Mouse (Mus musculus) embryonic facial prominence, embryonic 11.5 days (tissue): Measurements from ENCODE around the gene Dusp7. TPM values are rescaled to one million over a fixed set of nuclear protein-coding genes. Genes with fewer than 3 reads are reported as not detected.

ENCODE experiments used
- ATAC-seq: fragments of 200-750 bp; cut with Nextera tagmentation; replicated peaks from 2 replicates; pipeline ENCODE4 v1.8.0; 2017; ENCODE audit warnings: low read depth; ENCODE audit not compliant: insufficient number of reproducible peaks, low FRiP score, low TSS enrichment
- DNase-seq: peaks from one replicate; pipeline ENCODE4 v3.0.0-alpha.2; 2015; ENCODE audit warnings: low spot score
- H3K27ac ChIP-seq: fragments of 300-500 bp; sonication (generic); replicated peaks from 2 replicates; pipeline ENCODE4 v1.5.1; 2014; ENCODE audit warnings: mild to moderate bottlenecking, low read depth, low read length, control low read depth
- H3K27me3 ChIP-seq: fragments of 300-500 bp; sonication (generic); 2 replicates; pipeline ENCODE4 v1.6.1; 2014; ENCODE audit warnings: mild to moderate bottlenecking, low read length, moderate library complexity, mixed read lengths; ENCODE audit not compliant: control insufficient read depth, insufficient read depth
- H3K36me3 ChIP-seq: fragments of 300-500 bp; sonication (generic); replicated peaks from 2 replicates; pipeline ENCODE4 v1.6.1; 2014; ENCODE audit warnings: low read depth, mild to moderate bottlenecking, low read length, moderate library complexity, mixed read lengths; ENCODE audit not compliant: control insufficient read depth, insufficient read depth
- H3K4me1 ChIP-seq: fragments of 300-500 bp; sonication (generic); 2 replicates; pipeline ENCODE4 v1.6.1; 2014; ENCODE audit warnings: low read length, mixed read lengths; ENCODE audit not compliant: control insufficient read depth, insufficient read depth
- H3K4me2 ChIP-seq: fragments of 300-500 bp; sonication (generic); 2 replicates; pipeline ENCODE4 v1.6.1; 2014; ENCODE audit warnings: low read depth, mild to moderate bottlenecking, control low read depth, low read length, moderate library complexity
- H3K4me3 ChIP-seq: fragments of 300-500 bp; sonication (generic); 2 replicates; pipeline ENCODE4 v1.5.1; 2014; ENCODE audit warnings: low read depth, low read length, control low read depth
- H3K9ac ChIP-seq: fragments of 300-500 bp; sonication (generic); replicated peaks from 2 replicates; pipeline ENCODE4 v1.6.1; 2014; ENCODE audit warnings: mild to moderate bottlenecking, control low read depth, low read length
- H3K9me3 ChIP-seq: fragments of 300-500 bp; sonication (generic); replicated peaks from 2 replicates; pipeline ENCODE4 v1.6.1; 2016; ENCODE audit warnings: mild to moderate bottlenecking, low read length, inconsistent platforms, mixed read lengths; ENCODE audit not compliant: control insufficient read depth
- WGBS: fragments of 180-500 bp; shearing (Covaris S2); extraction: QIAGEN DNeasy Blood & Tissue Kit; methylation state at CpG from one replicate; pipeline ENCODE4 v1.1.7; 2014; 5-methylcytosine and 5-hydroxymethylcytosine counted together
- polyA plus RNA-seq: library from polyadenylated mRNA; unstranded; fragments of >200 nt; fragmentation: Nextera tagmentation; extraction: Ambion mirVana; gene quantifications from 2 replicates; pipeline ENCODE4 v1.2.1, GENCODE M21; 2014

The Dusp7 gene
- polyA plus RNA-seq, 1 experiment from 2014 or later: 55.1 TPM

GRCm38 (mm10) chr9:106406443-106407078 lies 38.1 kb downstream of the Dusp7 start:
- no peaks in the 10 kb centered on the region for H3K9me3 ChIP-seq
- no peak overlapping the region for H3K27ac ChIP-seq
- DNase-seq: no peak
- no peaks in the 10 kb centered on the region for H3K27me3 ChIP-seq
- no peaks in the 10 kb centered on the region for H3K36me3 ChIP-seq
- no peak for ATAC-seq
- no peaks in the 10 kb centered on the region for H3K4me1 ChIP-seq
- H3K4me3 ChIP-seq: no peak overlapping the region
- H3K4me2 ChIP-seq: no peak overlapping the region
- no peak overlapping the region for H3K9ac ChIP-seq
- WGBS: 53% methylated on average over 8 of the region's 8 CpGs

- ATAC-seq (no peak), DNase-seq (no peak)
- H3K4me1 ChIP-seq: no peaks in the 10 kb centered on the region
- H3K36me3 ChIP-seq: no peaks in the 10 kb centered on the region
- WGBS: 99% methylated on average over 4 of the region's 4 CpGs
- H3K27ac ChIP-seq: no peak overlapping the region
- no peaks in the 10 kb centered on the region for H3K9me3 ChIP-seq
- H3K27me3 ChIP-seq: no peaks in the 10 kb centered on the region
- no peak overlapping the region for H3K4me3 ChIP-seq
- H3K4me2 ChIP-seq: no peak overlapping the region
- H3K9ac ChIP-seq: no peak overlapping the region
These were observed 40.7 kb downstream of the Dusp7 start for GRCm38 (mm10) chr9:106409096-106409495.

GRCm38 (mm10) chr9:106410086-106410650 lies 41.7 kb downstream of the Dusp7 start:
- Histone ChIP-seq H3K4me2 (no peak overlapping the region), H3K4me3 (no peak overlapping the region), H3K27me3 (no peaks in the 10 kb centered on the region), H3K4me1 (no peaks in the 10 kb centered on the region), H3K27ac (no peak overlapping the region), H3K9ac (no peak overlapping the region), H3K36me3 (no peaks in the 10 kb centered on the region), H3K9me3 (no peaks in the 10 kb centered on the region)
- ATAC-seq: 0 out of 2 replicates have a peak, but pooled peaks have one; percentile 24
- no peak for DNase-seq
- WGBS: 57% methylated on average over 2 of the region's 2 CpGs

- Histone ChIP-seq H3K9me3 (no peaks in the 10 kb centered on the region), H3K4me2 (no peak overlapping the region), H3K27ac (no peak overlapping the region), H3K9ac (no peak overlapping the region), H3K36me3 (no peaks in the 10 kb centered on the region), H3K4me3 (no peak overlapping the region), H3K27me3 (no peaks in the 10 kb centered on the region), H3K4me1 (no peaks in the 10 kb centered on the region)
- no peak for DNase-seq
- WGBS: 79% methylated on average over 9 of the region's 9 CpGs
- ATAC-seq: no peak
These were observed 42.7 kb downstream of the Dusp7 start for GRCm38 (mm10) chr9:106411091-106411594.

GRCm38 (mm10) chr9:106411729-106412128 lies 43.3 kb downstream of the Dusp7 start:
- Histone ChIP-seq H3K9ac (no peak overlapping the region), H3K4me2 (no peak overlapping the region), H3K27ac (no peak overlapping the region), H3K27me3 (no peaks in the 10 kb centered on the region), H3K4me1 (no peaks in the 10 kb centered on the region), H3K9me3 (no peaks in the 10 kb centered on the region), H3K4me3 (no peak overlapping the region), H3K36me3 (no peaks in the 10 kb centered on the region)
- DNase-seq (no peak), ATAC-seq (no peak)
- 66% methylated on average over 6 of the region's 6 CpGs for WGBS

- ATAC-seq (no peak), DNase-seq (no peak)
- no peaks in the 10 kb centered on the region for H3K9me3 ChIP-seq
- H3K27ac ChIP-seq: no peak overlapping the region
- H3K9ac ChIP-seq: no peak overlapping the region
- H3K4me3 ChIP-seq: no peak overlapping the region
- no peak overlapping the region for H3K4me2 ChIP-seq
- no peaks in the 10 kb centered on the region for H3K27me3 ChIP-seq
- no peaks in the 10 kb centered on the region for H3K4me1 ChIP-seq
- 60% methylated on average over 3 of the region's 3 CpGs for WGBS
- no peaks in the 10 kb centered on the region for H3K36me3 ChIP-seq
These were observed 43.8 kb downstream of the Dusp7 start for GRCm38 (mm10) chr9:106412210-106412609.

GRCm38 (mm10) chr9:106413606-106414005 lies 45.2 kb downstream of the Dusp7 start:
- WGBS: 85% methylated on average over 5 of the region's 5 CpGs
- no peak for DNase-seq
- peaks cover 6% of the 10 kb centered on the region; the same call in 1 of the 2 replicates for H3K4me1 ChIP-seq
- ATAC-seq: no peak
- H3K4me2 ChIP-seq: no peak overlapping the region
- H3K9ac ChIP-seq: no peak overlapping the region
- H3K36me3 ChIP-seq: no peaks in the 10 kb centered on the region
- no peaks in the 10 kb centered on the region for H3K27me3 ChIP-seq
- H3K9me3 ChIP-seq: no peaks in the 10 kb centered on the region
- H3K27ac ChIP-seq: no peak overlapping the region
- H3K4me3 ChIP-seq: no peak overlapping the region

- DNase-seq (no peak), ATAC-seq (no peak)
- Histone ChIP-seq H3K9me3 (no peaks in the 10 kb centered on the region), H3K4me3 (no peak overlapping the region), H3K9ac (no peak overlapping the region), H3K27ac (no peak overlapping the region), H3K36me3 (no peaks in the 10 kb centered on the region), H3K27me3 (no peaks in the 10 kb centered on the region), H3K4me1 (peaks cover 10% of the 10 kb centered on the region), H3K4me2 (no peak overlapping the region)
- WGBS: 88% methylated on average over 6 of the region's 6 CpGs
These were observed 48.4 kb downstream of the Dusp7 start for GRCm38 (mm10) chr9:106416826-106417225.
